Mouse (Mus musculus) lung, postnatal 10 days (tissue): ENCODE results near the gene Gbp7.
"Not testable (repeated sequence)": the region's sequence is repeated elsewhere in the genome, so short reads cannot be mapped to it uniquely, and the experiment has no call there.

Experiments
- DNase-seq: peaks from one replicate; pipeline ENCODE4 v3.0.0; 2021

The Gbp7 gene

GRCm38 (mm10) chr3:142561045-142561646 is 31.0 kb downstream of the Gbp7 start:
- DNase-seq, result no peak

GRCm38 (mm10) chr3:142561666-142562065 is 31.5 kb downstream of the Gbp7 start:
- no peak for DNase-seq

- DNase-seq, result not testable (repeated sequence)
Measured at GRCm38 (mm10) chr3:142567490-142567889, 37.3 kb downstream of the Gbp7 start.

- no peak for DNase-seq
Measured at GRCm38 (mm10) chr3:142570738-142571137, 40.6 kb downstream of the Gbp7 start.

- DNase-seq, result no peak
Measured at GRCm38 (mm10) chr3:142577108-142577507, 47.0 kb downstream of the Gbp7 start.

GRCm38 (mm10) chr3:142578342-142578741 is 48.2 kb downstream of the Gbp7 start:
- DNase-seq, result no peak

- no peak for DNase-seq
Measured at GRCm38 (mm10) chr3:142583067-142583466, 52.9 kb downstream of the Gbp7 start.

GRCm38 (mm10) chr3:142587386-142587785 is 57.2 kb downstream of the Gbp7 start:
- peak; percentile 16 for DNase-seq

- no peak for DNase-seq
Measured at GRCm38 (mm10) chr3:142588888-142589287, 58.7 kb downstream of the Gbp7 start.

GRCm38 (mm10) chr3:142590431-142591067 is 60.4 kb downstream of the Gbp7 start:
- no peak for DNase-seq

GRCm38 (mm10) chr3:142594547-142594946 is 64.4 kb downstream of the Gbp7 start, which contains the start of gene Gbp2b:
Gbp2b (plus strand) TSS chr3:142594847.
- no peak for DNase-seq

- DNase-seq, result no peak
Measured at GRCm38 (mm10) chr3:142597923-142598322, 67.8 kb downstream of the Gbp7 start.
